Mouse (Mus musculus): ENCODE data around the gene Wapl.

Wapl gene

GRCm38 (mm10) chr14:34673395-34674228 is at the start of gene Wapl:
Gene Wapl, plus strand, starts transcription at chr14:34673928.
- DNase-seq: peak; percentile 97

- no peak for DNase-seq
Measured at GRCm38 (mm10) chr14:34626824-34627223, 46.9 kb upstream of the Wapl start.

DNA sequence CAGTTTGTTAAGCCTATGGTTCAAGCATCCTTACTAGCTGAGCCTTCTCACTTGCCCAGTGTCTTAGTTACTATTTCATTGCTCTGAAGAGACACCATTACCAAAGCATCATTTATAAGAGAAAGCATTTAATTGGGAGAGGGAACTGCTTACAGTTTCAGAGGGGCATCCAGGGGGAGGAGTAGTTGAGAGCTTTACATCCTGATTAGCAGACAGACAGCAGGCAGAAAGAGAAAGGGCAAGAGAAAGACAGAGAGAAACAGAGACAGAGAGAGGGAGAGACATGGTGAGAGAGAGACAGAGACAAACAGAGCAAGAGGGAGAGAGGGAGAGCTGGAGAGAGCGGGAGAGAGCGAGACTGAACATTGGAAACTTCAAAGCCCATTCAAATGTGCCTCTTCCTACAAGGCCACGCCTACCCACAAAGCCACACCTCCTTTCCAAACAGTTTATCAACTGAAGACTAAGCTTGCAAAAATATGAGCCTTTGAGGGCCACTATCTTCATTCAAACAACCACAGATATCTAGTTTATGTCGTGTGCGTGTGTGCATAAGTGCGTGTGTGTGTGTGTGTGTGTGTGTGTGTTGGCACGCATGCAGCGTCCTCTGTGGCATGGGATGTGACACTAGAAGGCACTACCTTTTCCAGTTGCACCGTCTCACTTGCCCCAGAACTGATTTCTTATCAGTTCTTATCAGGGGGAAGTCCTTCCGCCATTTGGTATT is 40.8 kb upstream of the Wapl start:
- DNase-seq: peak; percentile 78

- no peak for DNase-seq
Measured at GRCm38 (mm10) chr14:34635192-34635591, 38.5 kb upstream of the Wapl start.

GRCm38 (mm10) chr14:34635721-34636120 is 38.0 kb upstream of the Wapl start:
- DNase-seq: no peak

DNA sequence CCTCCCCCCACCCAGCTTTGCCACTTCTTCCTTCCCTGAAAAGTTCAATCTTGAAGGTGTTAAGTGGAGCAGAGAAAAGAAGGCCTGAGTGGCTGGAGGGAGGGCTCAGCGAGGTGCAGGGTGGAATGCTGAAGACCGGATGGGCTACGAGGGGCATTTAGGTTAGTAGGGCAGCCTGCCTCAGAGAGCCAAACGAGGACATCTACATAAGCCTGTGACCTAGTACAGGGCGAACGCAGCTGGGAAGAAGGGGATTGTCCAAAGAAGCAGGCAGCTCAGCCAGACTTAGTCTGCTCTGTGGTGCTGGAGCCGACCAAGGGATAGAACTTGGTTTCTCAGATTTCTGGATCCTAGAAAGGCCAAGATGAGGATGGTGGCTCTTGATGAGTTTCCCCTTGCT is 29.6 kb upstream of the Wapl start:
- DNase-seq: no peak

- no peak for DNase-seq
Measured at GRCm38 (mm10) chr14:34647870-34648475, 25.8 kb upstream of the Wapl start.

GRCm38 (mm10) chr14:34657131-34657530 is 16.6 kb upstream of the Wapl start:
- DNase-seq: no peak

DNA sequence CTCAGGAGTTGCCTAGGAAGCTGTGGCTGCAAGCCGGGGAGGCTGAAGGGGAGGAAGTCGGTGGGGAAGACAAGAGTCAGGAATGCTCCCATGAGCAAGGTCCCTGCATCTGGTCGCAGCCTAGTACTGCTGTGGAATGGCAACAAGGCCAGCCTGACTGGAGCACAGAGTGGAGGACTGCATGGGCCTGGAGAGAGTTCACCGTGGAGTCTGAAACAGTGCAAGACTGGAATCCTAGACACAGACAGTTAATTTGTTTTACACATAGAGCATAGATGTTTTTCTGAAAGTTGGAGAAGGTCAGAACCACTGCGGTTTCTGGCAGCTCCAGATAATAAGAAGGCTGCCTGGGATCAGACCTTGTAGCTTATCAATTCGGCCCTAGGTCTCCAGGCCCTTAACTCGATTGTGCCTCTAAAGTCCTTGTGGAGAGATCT is 13.4 kb upstream of the Wapl start:
- DNase-seq: peak; percentile 77

- DNase-seq: peak; percentile 80
Measured at GRCm38 (mm10) chr14:34660788-34661591, 12.7 kb upstream of the Wapl start.

- peak; percentile 97 for DNase-seq
Measured at GRCm38 (mm10) chr14:34661621-34662477, 11.9 kb upstream of the Wapl start.

DNA sequence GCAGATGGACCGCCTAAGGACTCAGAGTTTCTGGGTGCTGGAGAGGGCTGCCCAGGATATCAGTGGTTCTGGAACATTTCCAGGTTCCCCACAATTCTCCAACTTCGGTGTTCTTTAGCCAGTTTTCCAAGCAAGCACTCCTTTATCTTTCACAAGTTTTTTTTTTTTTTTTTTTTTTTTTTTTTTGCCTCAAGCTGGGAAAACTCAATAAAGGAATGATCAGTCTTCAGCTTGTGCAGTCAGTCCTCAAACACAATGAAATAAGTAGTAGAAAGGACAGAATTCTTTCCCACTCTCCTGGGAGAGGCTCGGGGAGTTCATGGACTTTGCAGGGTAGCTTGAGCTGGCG is 11.3 kb upstream of the Wapl start:
- no peak for DNase-seq

GRCm38 (mm10) chr14:34663381-34663780 is 10.3 kb upstream of the Wapl start:
- DNase-seq: no peak

GRCm38 (mm10) chr14:34669082-34669481 is 4.6 kb upstream of the Wapl start:
- no peak for DNase-seq

DNA sequence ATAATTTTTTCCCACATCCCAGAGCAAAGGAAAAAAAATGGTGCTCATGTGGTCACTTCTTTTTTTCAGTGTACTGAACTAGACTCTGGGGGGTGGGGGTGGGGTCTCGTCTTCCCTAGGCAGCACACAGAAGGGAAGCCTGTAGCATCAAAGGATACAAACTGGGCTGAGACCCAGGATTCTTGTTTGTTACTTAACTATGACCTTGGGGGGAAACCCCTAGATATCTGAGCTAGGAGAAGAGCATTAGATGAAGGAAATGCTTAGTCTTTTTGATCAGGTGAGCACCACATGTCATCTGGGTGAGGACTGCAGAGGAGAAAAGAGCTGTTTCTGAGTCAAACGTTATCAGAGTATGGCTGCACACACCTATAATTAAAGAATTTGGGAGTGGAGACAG is 3.5 kb upstream of the Wapl start:
- no peak for DNase-seq

GRCm38 (mm10) chr14:34674229-34674791 is 582 bp downstream of the Wapl start:
- peak; percentile 72 for DNase-seq

DNA sequence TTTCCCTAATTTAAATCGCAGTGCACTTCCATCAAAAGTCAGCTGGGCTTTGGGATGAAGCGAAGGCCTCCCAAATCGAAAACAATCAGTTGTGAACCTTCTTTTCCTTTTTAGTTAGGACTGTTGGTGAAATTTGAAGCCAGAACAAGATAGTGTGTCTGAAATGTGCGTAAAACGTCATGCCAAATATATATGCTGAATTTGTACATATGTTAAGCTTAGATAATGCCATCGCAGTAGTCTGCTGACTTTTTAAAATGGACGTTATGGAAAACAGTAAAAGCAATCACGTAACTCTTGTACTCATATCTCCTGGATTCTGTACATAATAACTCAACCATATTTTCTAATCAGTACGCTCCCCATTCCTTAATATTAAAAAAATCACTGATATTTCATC is 1.2 kb downstream of the Wapl start:
- DNase-seq: no peak

DNA sequence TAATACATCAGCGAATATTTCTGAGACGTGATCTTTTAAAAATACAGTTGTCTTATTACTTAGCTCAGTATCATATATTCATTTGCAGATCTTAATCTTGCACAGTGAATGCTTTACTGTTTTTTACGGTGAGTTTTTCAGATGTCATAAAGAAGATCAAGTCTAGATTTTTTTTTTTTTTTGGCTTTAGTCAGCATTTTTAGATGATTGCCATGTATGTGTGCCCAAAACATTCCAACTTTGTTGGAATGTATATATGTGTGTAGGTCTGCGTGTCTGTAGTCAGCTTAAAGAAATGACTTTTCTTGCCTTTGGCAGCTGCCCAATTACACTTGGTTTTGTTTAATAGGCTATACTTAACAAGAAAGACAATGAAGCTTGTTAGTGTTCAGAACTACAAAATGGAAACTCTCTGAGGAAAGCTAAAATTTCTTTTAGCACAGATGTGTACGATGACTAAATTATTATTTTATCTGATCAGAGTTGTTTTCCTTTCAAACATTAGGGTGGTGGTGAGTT is 1.7 kb downstream of the Wapl start:
- no peak for DNase-seq

DNA sequence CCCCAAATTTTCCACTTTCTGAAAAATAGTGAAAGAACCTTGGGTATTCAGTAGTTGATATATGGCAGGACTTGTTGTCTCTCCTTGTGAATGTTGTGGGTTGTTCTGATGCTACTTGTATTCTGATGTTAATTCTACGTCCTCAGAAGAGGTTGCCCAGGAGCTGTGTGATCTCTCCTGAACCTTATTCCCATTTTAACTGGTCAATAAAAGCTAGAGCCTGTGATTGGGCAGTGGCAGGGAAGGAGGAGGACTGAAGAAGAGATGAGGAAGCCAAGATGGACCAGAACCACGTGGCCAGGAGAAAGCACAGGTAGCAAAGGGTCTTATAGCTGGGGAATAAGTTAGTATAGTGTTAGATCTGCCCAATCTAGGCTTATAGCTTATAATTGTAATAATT is 7.1 kb downstream of the Wapl start:
- DNase-seq: no peak

DNA sequence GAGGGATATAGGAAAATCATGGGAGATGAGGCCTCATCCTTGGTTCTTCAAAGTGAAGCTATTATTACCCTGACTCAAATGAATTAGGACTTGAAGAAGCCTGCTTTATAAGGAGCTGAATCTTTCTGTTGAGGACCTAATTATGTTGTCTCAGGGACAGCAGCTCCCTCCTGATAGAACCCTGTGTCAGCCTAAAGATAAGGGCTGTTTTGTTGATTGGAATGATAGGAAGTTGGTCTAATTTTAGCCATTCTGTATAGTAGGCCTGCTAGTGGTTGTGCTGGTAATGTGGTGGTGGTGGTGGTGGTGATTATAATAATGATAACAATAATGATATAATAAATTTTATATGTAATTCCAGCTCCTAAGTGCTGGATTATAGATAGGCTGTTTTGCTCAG is 11.3 kb downstream of the Wapl start:
- no peak for DNase-seq

- DNase-seq: no peak
Measured at GRCm38 (mm10) chr14:34693970-34694369, 20.2 kb downstream of the Wapl start.
